Comparison of ENCODE assay signal across 8 mouse cellular contexts in the genomic region with DNA sequence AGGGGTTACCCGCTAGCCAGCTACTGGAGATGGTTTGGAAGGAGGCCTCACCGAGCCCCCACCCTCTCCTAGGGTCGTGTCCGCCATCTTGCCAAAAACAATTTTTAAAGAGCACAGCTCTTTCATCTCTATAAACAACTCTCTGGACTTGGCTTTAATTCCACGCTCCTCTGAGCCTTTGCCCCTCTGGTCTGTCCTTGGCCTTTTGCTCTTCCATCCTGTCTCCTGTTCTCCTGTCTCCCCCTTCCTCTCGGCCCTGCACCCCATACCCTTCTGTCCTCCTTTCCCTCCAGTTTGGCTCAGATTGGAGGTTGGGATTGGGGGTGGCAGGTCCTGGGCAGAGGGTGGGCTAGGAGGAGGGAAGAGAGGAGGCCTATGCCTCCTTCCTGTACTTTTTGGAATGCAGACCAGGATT. TPM values are rescaled to one million over a fixed set of nuclear protein-coding genes. Genes with fewer than 3 reads are reported as not detected.
A peak's percentile ranks its signal among the peaks of the same experiment; 100 is the strongest.
DNase-seq lines count a peak whose midpoint lies in the region; ATAC-seq and TF ChIP-seq lines count a peak whose summit lies in the region.

No protein-coding gene starts in this region.

- H3K36me3 ChIP-seq in kidney, adult 2 months (ENCODE audit: control insufficient read depth, insufficient read depth, low read length), result no peaks in the 10 kb centered on the region
- H3K36me3 ChIP-seq in hindbrain, embryonic 12.5 days, result peaks cover 9% of the 10 kb centered on the region; the same call in 1 of the 2 replicates
- H3K36me3 ChIP-seq in midbrain, embryonic 11.5 days (ENCODE audit: control insufficient read depth, insufficient read depth, low read length), result no peaks in the 10 kb centered on the region

- peak overlapping the region; percentile 97 for H3K4me2 ChIP-seq in hindbrain, embryonic 12.5 days (replicated peaks)
- H3K4me2 ChIP-seq in midbrain, embryonic 11.5 days, result peak overlapping the region; percentile 67

- peak overlapping the region; percentile 36; the same call in 1 of the 2 replicates for H3K27ac ChIP-seq in kidney, adult 2 months (ENCODE audit: insufficient read depth, low read depth, low read length)
- no peak overlapping the region for H3K27ac ChIP-seq in bone marrow macrophage, adult 2 months (ENCODE audit: insufficient read depth, low read depth, low read length)
- H3K27ac ChIP-seq in hindbrain, embryonic 12.5 days, result peak overlapping the region; percentile 99
- no peak overlapping the region for H3K27ac ChIP-seq in midbrain, embryonic 11.5 days (ENCODE audit: low read depth, low read length)

- no peak for TF ChIP-seq POLR2A in kidney, adult 2 months (IDR thresholded peaks at IDR 0.05; ENCODE audit: low read depth, low read length)
- TF ChIP-seq POLR2A in bone marrow macrophage, adult 2 months (IDR thresholded peaks at IDR 0.05; ENCODE audit: borderline replicate concordance, low read depth, low read length), result no peak

- H3K27me3 ChIP-seq in kidney, adult 2 months (replicated peaks; ENCODE audit: control insufficient read depth, insufficient read depth, low read length), result no peaks in the 10 kb centered on the region
- H3K27me3 ChIP-seq in hindbrain, embryonic 12.5 days, result no peaks in the 10 kb centered on the region; the same call in 1 of the 2 replicates
- H3K27me3 ChIP-seq in midbrain, embryonic 11.5 days (ENCODE audit: control insufficient read depth, insufficient read depth, low read length), result peaks cover 26% of the 10 kb centered on the region

- 33% methylated on average over 6 of the region's 6 CpGs for WGBS in kidney, adult 2 months
- 14% methylated on average over 6 of the region's 6 CpGs for WGBS in hindbrain, embryonic 12.5 days
- 29% methylated on average over 6 of the region's 6 CpGs for WGBS in midbrain, embryonic 11.5 days

- TF ChIP-seq CTCF in kidney, adult 2 months (conservative IDR thresholded peaks at IDR 0.05; ENCODE audit: insufficient read depth, insufficient read length, low read depth, low read length), result no peak
- no peak for TF ChIP-seq CTCF in bone marrow macrophage, adult 2 months (IDR thresholded peaks at IDR 0.05; ENCODE audit: low read depth, low read length)

- no peaks in the 10 kb centered on the region for H3K9me3 ChIP-seq in hindbrain, embryonic 12.5 days (replicated peaks)
- no peaks in the 10 kb centered on the region for H3K9me3 ChIP-seq in midbrain, embryonic 11.5 days (ENCODE audit: control insufficient read depth, low read length)

- H3K4me1 ChIP-seq in kidney, adult 2 months (ENCODE audit: control insufficient read depth, insufficient read depth, low read length), result peaks cover 32% of the 10 kb centered on the region
- H3K4me1 ChIP-seq in bone marrow macrophage, adult 2 months (ENCODE audit: control insufficient read depth, insufficient read depth, low read length), result peaks cover 20% of the 10 kb centered on the region
- peaks cover 97% of the 10 kb centered on the region for H3K4me1 ChIP-seq in hindbrain, embryonic 12.5 days
- peaks cover 95% of the 10 kb centered on the region for H3K4me1 ChIP-seq in midbrain, embryonic 11.5 days (ENCODE audit: control insufficient read depth, insufficient read depth, low read length)

- peak overlapping the region; percentile 86 for H3K9ac ChIP-seq in hindbrain, embryonic 12.5 days
- peak overlapping the region; percentile 40; the same call in 1 of the 2 replicates for H3K9ac ChIP-seq in midbrain, embryonic 11.5 days (ENCODE audit: low read length)

- no peak overlapping the region for H3K4me3 ChIP-seq in kidney, adult 2 months (ENCODE audit: insufficient read depth, low read depth, low read length)
- peak overlapping the region; percentile 44; the same call in 1 of the 2 replicates for H3K4me3 ChIP-seq in bone marrow macrophage, adult 2 months (ENCODE audit: insufficient read depth, low read length)
- peak overlapping the region; percentile 76 for H3K4me3 ChIP-seq in hindbrain, embryonic 12.5 days
- no peak overlapping the region for H3K4me3 ChIP-seq in midbrain, embryonic 11.5 days (ENCODE audit: low read depth, low read length)

- DNase-seq in kidney, adult 2 months, result peak; percentile 10
- no peak for DNase-seq in kidney, postnatal 4 days
- peak; percentile 86 for DNase-seq in midbrain, embryonic 11.5 days (ENCODE audit: low spot score, missing footprints)
- no peak for DNase-seq in gastrocnemius, adult 18-20 months (ENCODE audit: low spot score)
- no peak for DNase-seq in kidney, postnatal 14 days

- ATAC-seq in hindbrain, embryonic 12.5 days (ENCODE audit: low FRiP score), result no peak
- no peak for ATAC-seq in midbrain, embryonic 11.5 days (ENCODE audit: low FRiP score)
- no peak for ATAC-seq in CD4-positive, CD25-positive, alpha-beta regulatory T cell, adult 4 months

RNA-seq across cellular contexts. Expression of a gene that starts 18.6 kb away (rescaled TPM):
- 0.34 and 0.57 TPM in 2 replicates for polyA plus RNA-seq in kidney, adult 2 months (2012; rRNA removed)
- not detected in 2 replicates for polyA plus RNA-seq in bone marrow macrophage, adult 2 months (2012; ENCODE audit: insufficient read depth, insufficient read length, missing spikeins)
- polyA plus RNA-seq in hindbrain, embryonic 12.5 days (2016; fragmentation: Nextera tagmentation; extraction: Ambion mirVana), result 0.88 and 1.1 TPM in 2 replicates
- not detected in 2 replicates for polyA plus RNA-seq in midbrain, embryonic 11.5 days (2014; fragmentation: Nextera tagmentation; extraction: Ambion mirVana)
- not detected for polyA plus RNA-seq in CD4-positive, CD25-positive, alpha-beta regulatory T cell, adult 4 months (2017; shearing (Covaris generic))
- not detected for total RNA-seq in gastrocnemius, adult 18-20 months (2021)

RNA-seq across cellular contexts. Expression of a gene that starts 36.6 kb away (rescaled TPM):
- 18.0 and 19.6 TPM in 2 replicates for polyA plus RNA-seq in kidney, adult 2 months (2012; rRNA removed)
- polyA plus RNA-seq in bone marrow macrophage, adult 2 months (2012; ENCODE audit: insufficient read depth, insufficient read length, missing spikeins), result 24.0 and 25.9 TPM in 2 replicates
- polyA plus RNA-seq in hindbrain, embryonic 12.5 days (2016; fragmentation: Nextera tagmentation; extraction: Ambion mirVana), result 38.6 and 46.9 TPM in 2 replicates
- 13.2 and 14.8 TPM in 2 replicates for polyA plus RNA-seq in midbrain, embryonic 11.5 days (2014; fragmentation: Nextera tagmentation; extraction: Ambion mirVana)
- polyA plus RNA-seq in CD4-positive, CD25-positive, alpha-beta regulatory T cell, adult 4 months (2017; shearing (Covaris generic)), result 1 to 10 TPM; 8.6 to 8.9 TPM
- 10 to 100 TPM; 12.9 to 13.2 TPM for total RNA-seq in gastrocnemius, adult 18-20 months (2021)

RNA-seq across cellular contexts. Expression of a gene that starts 56.6 kb away (rescaled TPM):
- 0.11 and 0.14 TPM in 2 replicates for polyA plus RNA-seq in kidney, adult 2 months (2012; rRNA removed)
- polyA plus RNA-seq in bone marrow macrophage, adult 2 months (2012; ENCODE audit: insufficient read depth, insufficient read length, missing spikeins), result 4.8 and 6.9 TPM in 2 replicates
- polyA plus RNA-seq in hindbrain, embryonic 12.5 days (2016; fragmentation: Nextera tagmentation; extraction: Ambion mirVana), result 19.0 and 20.2 TPM in 2 replicates
- polyA plus RNA-seq in midbrain, embryonic 11.5 days (2014; fragmentation: Nextera tagmentation; extraction: Ambion mirVana), result 44.3 and 45.0 TPM in 2 replicates
- polyA plus RNA-seq in CD4-positive, CD25-positive, alpha-beta regulatory T cell, adult 4 months (2017; shearing (Covaris generic)), result 1 to 10 TPM; 4.1 to 8.5 TPM
- under 1 TPM; 0.09 to 0.26 TPM for total RNA-seq in gastrocnemius, adult 18-20 months (2021)

RNA-seq across cellular contexts. Expression of a gene that starts 59.8 kb away (rescaled TPM):
- polyA plus RNA-seq in kidney, adult 2 months (2012; rRNA removed), result 0.72 and 1.1 TPM in 2 replicates
- polyA plus RNA-seq in bone marrow macrophage, adult 2 months (2012; ENCODE audit: insufficient read depth, insufficient read length, missing spikeins), result 135 and 154 TPM in 2 replicates
- 195 and 199 TPM in 2 replicates for polyA plus RNA-seq in hindbrain, embryonic 12.5 days (2016; fragmentation: Nextera tagmentation; extraction: Ambion mirVana)
- polyA plus RNA-seq in midbrain, embryonic 11.5 days (2014; fragmentation: Nextera tagmentation; extraction: Ambion mirVana), result 431 and 436 TPM in 2 replicates
- 10 to 100 TPM; 39.6 to 58.8 TPM for polyA plus RNA-seq in CD4-positive, CD25-positive, alpha-beta regulatory T cell, adult 4 months (2017; shearing (Covaris generic))
- under 1 TPM; 0.09 to 0.21 TPM for total RNA-seq in gastrocnemius, adult 18-20 months (2021)

Comparison
In these comparisons a context has a peak if more than half of its experiments do, and no peak if none do; other contexts are left out.
1. DNase-seq: peak in kidney, adult 2 months (single experiment) and midbrain, embryonic 11.5 days (single experiment); none in kidney, postnatal 4 days (0 of 2), gastrocnemius, adult 18-20 months (single experiment) and kidney, postnatal 14 days (single experiment).
2. H3K27ac ChIP-seq: peak in kidney, adult 2 months (single experiment) and hindbrain, embryonic 12.5 days (single experiment); none in bone marrow macrophage, adult 2 months (single experiment) and midbrain, embryonic 11.5 days (single experiment).
3. H3K4me3 ChIP-seq: peak in bone marrow macrophage, adult 2 months (single experiment) and hindbrain, embryonic 12.5 days (single experiment); none in kidney, adult 2 months (single experiment) and midbrain, embryonic 11.5 days (single experiment).